In the genomic region with DNA sequence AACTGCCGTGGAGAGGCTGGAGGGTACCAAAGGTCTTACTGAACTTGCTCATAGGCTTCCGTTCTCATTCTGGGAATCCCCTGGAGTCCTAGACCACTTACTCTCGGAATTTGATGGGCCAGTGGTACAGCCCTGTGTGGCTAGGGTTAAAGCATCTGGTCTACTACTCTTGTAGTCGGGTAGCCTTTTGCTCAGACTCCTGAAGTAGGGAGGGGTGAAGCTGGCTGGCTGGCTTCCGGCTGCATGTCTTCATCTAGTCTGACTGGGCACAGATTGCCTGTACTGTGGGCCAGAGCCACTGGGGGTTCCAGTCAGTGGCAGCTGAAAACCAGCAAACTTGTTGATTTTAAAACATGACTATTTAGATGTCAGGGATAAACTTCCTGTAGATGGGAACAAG, we compare ENCODE assay signal across 10 mouse cellular contexts.
DNase-seq lines count a peak whose midpoint lies in the region; ATAC-seq and TF ChIP-seq lines count a peak whose summit lies in the region.
"Had no signal": no experiment of that assay in that cellular context is flagged by ENCODE, and none has a peak within 500 bp of the region (broad histone marks: within the 10 kb centered on the region; RNA-seq: fewer than 3 reads in every experiment).

No protein-coding gene starts in this region.

- ATAC-seq in hindbrain, embryonic 15.5 days (ENCODE audit: low FRiP score, low read depth) = no peak; the same call in 1 of the 2 replicates
- ATAC-seq in hindbrain, embryonic 16.5 days = no peak
- ATAC-seq in lung, postnatal 0 days = peak; percentile 85
- no peak for ATAC-seq in monocyte, adult 5-6 weeks (replicated peaks; ENCODE audit: insufficient number of reproducible peaks, low FRiP score, low TSS enrichment, poor library complexity, severe bottlenecking)
- ATAC-seq in forebrain, embryonic 12.5 days (ENCODE audit: low FRiP score) = no peak
- no peak for ATAC-seq in midbrain, embryonic 16.5 days

- H3K9me3 ChIP-seq in hindbrain, embryonic 15.5 days = no peaks in the 10 kb centered on the region
- H3K9me3 ChIP-seq in hindbrain, embryonic 16.5 days (ENCODE audit: control insufficient read depth, low read length) = no peaks in the 10 kb centered on the region
- no peaks in the 10 kb centered on the region for H3K9me3 ChIP-seq in lung, postnatal 0 days (ENCODE audit: low read length)
- no peaks in the 10 kb centered on the region for H3K9me3 ChIP-seq in forebrain, embryonic 12.5 days
- no peaks in the 10 kb centered on the region for H3K9me3 ChIP-seq in midbrain, embryonic 16.5 days (replicated peaks; ENCODE audit: control insufficient read depth, low read length, poor library complexity, severe bottlenecking)

- H3K4me3 ChIP-seq in hindbrain, embryonic 15.5 days = no peak overlapping the region
- no peak overlapping the region for H3K4me3 ChIP-seq in hindbrain, embryonic 16.5 days (ENCODE audit: low read length)
- H3K4me3 ChIP-seq in lung, postnatal 0 days (ENCODE audit: low read depth, low read length) = no peak overlapping the region
- no peak overlapping the region for H3K4me3 ChIP-seq in forebrain, embryonic 12.5 days (replicated peaks)
- H3K4me3 ChIP-seq in midbrain, embryonic 16.5 days (ENCODE audit: low read depth, low read length) = no peak overlapping the region
- H3K4me3 ChIP-seq: erythroblast, embryonic 14.5 days had no signal

- H3K4me1 ChIP-seq in hindbrain, embryonic 15.5 days (replicated peaks) = peaks cover 7% of the 10 kb centered on the region; the same call in 1 of the 2 replicates
- peaks cover 2% of the 10 kb centered on the region; the same call in 1 of the 2 replicates for H3K4me1 ChIP-seq in hindbrain, embryonic 16.5 days (ENCODE audit: control insufficient read depth, insufficient read depth, low read depth, low read length)
- H3K4me1 ChIP-seq in lung, postnatal 0 days (ENCODE audit: insufficient read depth, low read depth, low read length) = no peaks in the 10 kb centered on the region
- no peaks in the 10 kb centered on the region for H3K4me1 ChIP-seq in forebrain, embryonic 12.5 days
- H3K4me1 ChIP-seq in midbrain, embryonic 16.5 days (ENCODE audit: control insufficient read depth, insufficient read depth, low read length) = no peaks in the 10 kb centered on the region

- WGBS in hindbrain, embryonic 15.5 days = 50% methylated on average over 5 of the region's 5 CpGs
- WGBS in hindbrain, embryonic 16.5 days = 50% methylated on average over 5 of the region's 5 CpGs
- WGBS in lung, postnatal 0 days = 48% methylated on average over 5 of the region's 5 CpGs
- 84% methylated on average over 5 of the region's 5 CpGs for WGBS in forebrain, embryonic 12.5 days
- WGBS in midbrain, embryonic 16.5 days = 66% methylated on average over 5 of the region's 5 CpGs

- TF ChIP-seq EP300 in lung, postnatal 0 days (IDR thresholded peaks at IDR 0.05) = no peak

- peak; percentile 11 for DNase-seq in cerebellum, adult 8-10 months
- peak; percentile 46 for DNase-seq in heart, postnatal 25 days (ENCODE audit: low spot score)
- peak; percentile 66 for DNase-seq in lung, postnatal 0 days (ENCODE audit: low spot score)

- no peak overlapping the region for H3K4me2 ChIP-seq in hindbrain, embryonic 15.5 days
- no peak overlapping the region for H3K4me2 ChIP-seq in hindbrain, embryonic 16.5 days (ENCODE audit: low read length)
- H3K4me2 ChIP-seq in lung, postnatal 0 days (replicated peaks; ENCODE audit: low read depth, low read length) = no peak overlapping the region
- H3K4me2 ChIP-seq in forebrain, embryonic 12.5 days = no peak overlapping the region
- no peak overlapping the region for H3K4me2 ChIP-seq in midbrain, embryonic 16.5 days (ENCODE audit: low read length)

- intact Hi-C loops in heart, postnatal 25 days (cut with DNase I) = loop anchor here (5.0 kb wide), 1 partner anchor 35 kb away; no protein-coding TSS in a partner anchor

- H3K36me3 ChIP-seq in hindbrain, embryonic 15.5 days = no peaks in the 10 kb centered on the region
- H3K36me3 ChIP-seq in hindbrain, embryonic 16.5 days (ENCODE audit: control insufficient read depth, insufficient read depth, low read length) = peaks cover 2% of the 10 kb centered on the region; the same call in 1 of the 2 replicates
- H3K36me3 ChIP-seq in lung, postnatal 0 days (ENCODE audit: insufficient read depth, low read length) = no peaks in the 10 kb centered on the region
- H3K36me3 ChIP-seq in forebrain, embryonic 12.5 days (replicated peaks) = no peaks in the 10 kb centered on the region
- H3K36me3 ChIP-seq in midbrain, embryonic 16.5 days (ENCODE audit: control insufficient read depth, insufficient read depth, low read length) = no peaks in the 10 kb centered on the region

- peak overlapping the region; percentile 32 for H3K27ac ChIP-seq in hindbrain, embryonic 15.5 days (replicated peaks)
- H3K27ac ChIP-seq in hindbrain, embryonic 16.5 days (ENCODE audit: low read depth, low read length) = no peak overlapping the region
- no peak overlapping the region for H3K27ac ChIP-seq in lung, postnatal 0 days (ENCODE audit: low read length)
- no peak overlapping the region for H3K27ac ChIP-seq in forebrain, embryonic 12.5 days
- no peak overlapping the region for H3K27ac ChIP-seq in midbrain, embryonic 16.5 days (ENCODE audit: low read length)
- H3K27ac ChIP-seq: macrophage had no signal

- H3K9ac ChIP-seq in hindbrain, embryonic 15.5 days = no peak overlapping the region
- H3K9ac ChIP-seq in hindbrain, embryonic 16.5 days (ENCODE audit: low read depth, low read length) = no peak overlapping the region
- no peak overlapping the region for H3K9ac ChIP-seq in lung, postnatal 0 days (replicated peaks; ENCODE audit: low read depth)
- H3K9ac ChIP-seq in forebrain, embryonic 12.5 days = no peak overlapping the region
- H3K9ac ChIP-seq in midbrain, embryonic 16.5 days (ENCODE audit: low read depth, low read length) = no peak overlapping the region

- no peaks in the 10 kb centered on the region for H3K27me3 ChIP-seq in hindbrain, embryonic 15.5 days
- H3K27me3 ChIP-seq in hindbrain, embryonic 16.5 days (replicated peaks; ENCODE audit: control insufficient read depth, insufficient read depth, low read length) = no peaks in the 10 kb centered on the region
- no peaks in the 10 kb centered on the region for H3K27me3 ChIP-seq in lung, postnatal 0 days (replicated peaks; ENCODE audit: insufficient read depth, low read length)
- H3K27me3 ChIP-seq in forebrain, embryonic 12.5 days = no peaks in the 10 kb centered on the region
- no peaks in the 10 kb centered on the region for H3K27me3 ChIP-seq in midbrain, embryonic 16.5 days (ENCODE audit: control insufficient read depth, insufficient read depth, low read depth, low read length)

- peak; percentile 37; the same call in 1 of the 2 replicates for TF ChIP-seq CTCF in lung, postnatal 0 days (IDR thresholded peaks at IDR 0.05)

Comparison
In these comparisons a context has a peak if more than half of its experiments do, and no peak if none do; other contexts are left out.
1. DNase-seq: peak in every context shown above with its lines; median percentile 66 in lung, postnatal 0 days; 46 in heart, postnatal 25 days; 11 in cerebellum, adult 8-10 months.